Mouse (Mus musculus) lung, postnatal 0 days (tissue): Measurements from ENCODE around the gene Braf.

Source experiments
- CTCF ChIP-seq: IDR thresholded peaks from 2 replicates; pipeline ENCODE4 v1.5.1; 2016; ENCODE audit warnings: antibody characterized with exemption, mild to moderate bottlenecking
- EP300 ChIP-seq: IDR thresholded peaks from 2 replicates; pipeline ENCODE4 v1.6.1; 2016; ENCODE audit warnings: antibody characterized with exemption, mild to moderate bottlenecking, control low read depth

- TF ChIP-seq CTCF (no peak), EP300 (no peak)
These were observed 2.8 kb upstream of the Braf start for GRCm38 (mm10) chr6:39728095-39728494.
